Mouse (Mus musculus) cerebellum, adult 2 months (tissue): Measurements from ENCODE around the gene Plcg2.

Source experiments
- CTCF ChIP-seq: fragments of 200-500 bp; IDR thresholded peaks from 2 replicates; pipeline ENCODE4 v1.5.1; 2011; ENCODE audit warnings: low read depth, mild to moderate bottlenecking, control low read depth, low read length, moderate library complexity, borderline replicate concordance; ENCODE audit not compliant: insufficient read depth
- POLR2A ChIP-seq: fragments of 200-500 bp; IDR thresholded peaks from 2 replicates; pipeline ENCODE4 v1.6.1; 2011; ENCODE audit warnings: low read length, control low read depth, borderline replicate concordance; ENCODE audit not compliant: insufficient read depth

- no peak for TF ChIP-seq CTCF
- TF ChIP-seq POLR2A: no peak
Observed at GRCm38 (mm10) chr8:117677011-117677410, 178.9 kb downstream of the Plcg2 start.
